Mouse (Mus musculus): Measurements from ENCODE around the gene Porcn.

Gene Porcn

GRCm38 (mm10) chrX:8205551-8205950 lies 774 bp downstream of the Porcn start:
- no peak for DNase-seq (ENCODE audit: low spot score)

GRCm38 (mm10) chrX:8205088-8205487 lies 1.2 kb downstream of the Porcn start:
- DNase-seq (ENCODE audit: low spot score): no peak

- DNase-seq (ENCODE audit: low spot score): no peak
Observed at GRCm38 (mm10) chrX:8204076-8204475, 2.2 kb downstream of the Porcn start.

GRCm38 (mm10) chrX:8203105-8203504 lies 3.2 kb downstream of the Porcn start:
- no peak for DNase-seq (ENCODE audit: low spot score)

- DNase-seq (ENCODE audit: low spot score): peak; percentile 21
Observed at GRCm38 (mm10) chrX:8193419-8193723, 13.0 kb downstream of the Porcn start, which contains the start of gene Ebp. Ebp (minus strand) TSS chrX:8193512.

- peak; percentile 66 for DNase-seq (ENCODE audit: low spot score)
Observed at GRCm38 (mm10) chrX:8192640-8193418, 13.5 kb downstream of the Porcn start.

GRCm38 (mm10) chrX:8192126-8192639 lies 14.1 kb downstream of the Porcn start:
- DNase-seq (ENCODE audit: low spot score): no peak

GRCm38 (mm10) chrX:8182871-8183540 lies 23.3 kb downstream of the Porcn start:
- no peak for DNase-seq (ENCODE audit: low spot score)

- DNase-seq (ENCODE audit: low spot score): no peak
Observed at GRCm38 (mm10) chrX:8179646-8180045, 26.7 kb downstream of the Porcn start.

GRCm38 (mm10) chrX:8178871-8179270 lies 27.5 kb downstream of the Porcn start:
- DNase-seq (ENCODE audit: low spot score): no peak

GRCm38 (mm10) chrX:8175504-8176385 lies 30.6 kb downstream of the Porcn start, which contains the start of gene Tbc1d25:
Tbc1d25 (minus strand) TSS chrX:8176181.
- DNase-seq (ENCODE audit: low spot score): peak; percentile 80

GRCm38 (mm10) chrX:8175169-8175503 lies 31.2 kb downstream of the Porcn start:
- DNase-seq (ENCODE audit: low spot score): no peak

- no peak for DNase-seq (ENCODE audit: low spot score)
Observed at GRCm38 (mm10) chrX:8167716-8168647, 38.3 kb downstream of the Porcn start.

- DNase-seq (ENCODE audit: low spot score): no peak
Observed at GRCm38 (mm10) chrX:8164471-8164870, 41.9 kb downstream of the Porcn start.

GRCm38 (mm10) chrX:8163076-8163475 lies 43.2 kb downstream of the Porcn start:
- DNase-seq (ENCODE audit: low spot score): no peak

GRCm38 (mm10) chrX:8145153-8145991 lies 61.0 kb downstream of the Porcn start, which contains the start of gene Rbm3:
Rbm3 (minus strand) TSS chrX:8145880.
- DNase-seq (ENCODE audit: low spot score): peak; percentile 80
